Mouse (Mus musculus): ENCODE results near the gene Tmem43. TPM values are rescaled to one million over a fixed set of nuclear protein-coding genes. Genes with fewer than 3 reads are reported as not detected.
"Not testable (repeated sequence)": the region's sequence is repeated elsewhere in the genome, so short reads cannot be mapped to it uniquely, and the experiment has no call there.

Tmem43 gene
- polyA plus RNA-seq, 1 experiment from 2014 or later = 17.3 TPM

- Histone ChIP-seq H3K4me3 (no peak overlapping the region), H3K4me2 (no peak overlapping the region), H3K27me3 (replicated peaks) (no peaks in the 10 kb centered on the region), H3K9me3 (replicated peaks) (no peaks in the 10 kb centered on the region), H3K36me3 (peaks cover 53% of the 10 kb centered on the region), H3K27ac (no peak overlapping the region), H3K9ac (no peak overlapping the region), H3K4me1 (peaks cover 36% of the 10 kb centered on the region)
- ATAC-seq = no peak
- WGBS (ENCODE audit: insufficient replicate concordance) = 83% methylated on average over 2 of the region's 2 CpGs
Measured at GRCm38 (mm10) chr6:91470712-91471111, 2.8 kb upstream of the Tmem43 start.

GRCm38 (mm10) chr6:91471427-91471826, 2.1 kb upstream of the Tmem43 start:
- peak overlapping the region; percentile 92 for H3K4me2 ChIP-seq
- not testable (repeated sequence) for H3K9me3 ChIP-seq (replicated peaks); H3K27me3 ChIP-seq (replicated peaks); ATAC-seq
- H3K36me3 ChIP-seq = peaks cover 47% of the 10 kb centered on the region
- H3K9ac ChIP-seq = peak overlapping the region; percentile 88
- H3K4me1 ChIP-seq = peaks cover 40% of the 10 kb centered on the region
- H3K27ac ChIP-seq = peak overlapping the region; percentile 83; the same call in 1 of the 2 replicates
- peak overlapping the region; percentile 85 for H3K4me3 ChIP-seq
- 81% methylated on average over 3 of the region's 3 CpGs for WGBS (ENCODE audit: insufficient replicate concordance)

- no peak for ATAC-seq
- Histone ChIP-seq H3K4me2 (peak overlapping the region; percentile 92), H3K9me3 (replicated peaks) (no peaks in the 10 kb centered on the region), H3K27me3 (replicated peaks) (no peaks in the 10 kb centered on the region), H3K9ac (peak overlapping the region; percentile 88), H3K27ac (peak overlapping the region; percentile 83), H3K36me3 (peaks cover 46% of the 10 kb centered on the region), H3K4me1 (peaks cover 42% of the 10 kb centered on the region), H3K4me3 (peak overlapping the region; percentile 85)
- WGBS (ENCODE audit: insufficient replicate concordance) = 13% methylated on average over 6 of the region's 6 CpGs
Measured at GRCm38 (mm10) chr6:91472319-91472718, 1.2 kb upstream of the Tmem43 start.

- peaks cover 42% of the 10 kb centered on the region for H3K4me1 ChIP-seq
- H3K27ac ChIP-seq = peak overlapping the region; percentile 70
- H3K9me3 ChIP-seq (replicated peaks) = no peaks in the 10 kb centered on the region
- peak; percentile 25 for ATAC-seq
- peak overlapping the region; percentile 92 for H3K4me2 ChIP-seq
- WGBS (ENCODE audit: insufficient replicate concordance) = under 1% methylated on average over 27 of the region's 27 CpGs
- H3K27me3 ChIP-seq (replicated peaks) = no peaks in the 10 kb centered on the region
- H3K4me3 ChIP-seq = peak overlapping the region; percentile 85
- H3K9ac ChIP-seq = peak overlapping the region; percentile 84
- H3K36me3 ChIP-seq = peaks cover 46% of the 10 kb centered on the region
Measured at GRCm38 (mm10) chr6:91473805-91474440, 420 bp downstream of the Tmem43 start.

- H3K27ac ChIP-seq = 0 out of 2 replicates have a peak overlapping the region, but pooled peaks have one; percentile 70
Measured at GRCm38 (mm10) chr6:91474441-91475190, 1.1 kb downstream of the Tmem43 start.

GRCm38 (mm10) chr6:91476541-91476940, 3.0 kb downstream of the Tmem43 start:
- Histone ChIP-seq H3K9ac (no peak overlapping the region), H3K27ac (no peak overlapping the region), H3K27me3 (replicated peaks) (no peaks in the 10 kb centered on the region), H3K36me3 (peaks cover 52% of the 10 kb centered on the region), H3K4me3 (no peak overlapping the region), H3K4me2 (no peak overlapping the region), H3K9me3 (replicated peaks) (no peaks in the 10 kb centered on the region), H3K4me1 (peaks cover 33% of the 10 kb centered on the region)
- WGBS (ENCODE audit: insufficient replicate concordance) = 82% methylated on average over 2 of the region's 2 CpGs
- no peak for ATAC-seq

More at GRCm38 (mm10) chr6:91474441-91475190, 1.1 kb downstream of the Tmem43 start:
- H3K9ac ChIP-seq = peak overlapping the region; percentile 84
- peak overlapping the region; percentile 92 for H3K4me2 ChIP-seq
- peak overlapping the region; percentile 85 for H3K4me3 ChIP-seq
- H3K4me1 ChIP-seq = peaks cover 42% of the 10 kb centered on the region
- H3K9me3 ChIP-seq (replicated peaks) = no peaks in the 10 kb centered on the region
- WGBS (ENCODE audit: insufficient replicate concordance) = 65% methylated on average over 9 of the region's 9 CpGs
- peaks cover 46% of the 10 kb centered on the region for H3K36me3 ChIP-seq
- no peaks in the 10 kb centered on the region for H3K27me3 ChIP-seq (replicated peaks)
- ATAC-seq = no peak

- no peak overlapping the region for H3K27ac ChIP-seq
- 80% methylated on average over 2 of the region's 2 CpGs for WGBS (ENCODE audit: insufficient replicate concordance)
- peaks cover 99% of the 10 kb centered on the region for H3K36me3 ChIP-seq
Measured at GRCm38 (mm10) chr6:91483371-91483770, 9.9 kb downstream of the Tmem43 start.

GRCm38 (mm10) chr6:91486736-91487453, 13.4 kb downstream of the Tmem43 start:
- 82% methylated on average over 15 of the region's 15 CpGs for WGBS (ENCODE audit: insufficient replicate concordance)
- Histone ChIP-seq H3K4me1 (0 out of 2 replicates have a peak, but pooled peaks cover 5% of the 10 kb centered on the region), H3K36me3 (peaks cover 89% of the 10 kb centered on the region), H3K27me3 (replicated peaks) (no peaks in the 10 kb centered on the region), H3K9ac (no peak overlapping the region), H3K27ac (no peak overlapping the region), H3K9me3 (replicated peaks) (no peaks in the 10 kb centered on the region), H3K4me2 (no peak overlapping the region), H3K4me3 (no peak overlapping the region)
- ATAC-seq = no peak

More at GRCm38 (mm10) chr6:91483371-91483770, 9.9 kb downstream of the Tmem43 start:
- no peak overlapping the region for H3K4me2 ChIP-seq
- no peak for ATAC-seq
- H3K9me3 ChIP-seq (replicated peaks) = no peaks in the 10 kb centered on the region
- no peak overlapping the region for H3K9ac ChIP-seq
- no peaks in the 10 kb centered on the region for H3K4me1 ChIP-seq
- H3K27me3 ChIP-seq (replicated peaks) = no peaks in the 10 kb centered on the region
- H3K4me3 ChIP-seq = no peak overlapping the region

GRCm38 (mm10) chr6:91488496-91489212, 15.2 kb downstream of the Tmem43 start:
- 0 out of 2 replicates have a peak, but pooled peaks cover 5% of the 10 kb centered on the region for H3K4me1 ChIP-seq
- H3K4me2 ChIP-seq = no peak overlapping the region
- H3K36me3 ChIP-seq = peaks cover 83% of the 10 kb centered on the region
- H3K9me3 ChIP-seq (replicated peaks) = no peaks in the 10 kb centered on the region
- no peak for ATAC-seq
- H3K9ac ChIP-seq = no peak overlapping the region
- no peak overlapping the region for H3K27ac ChIP-seq
- 63% methylated on average over 9 of the region's 9 CpGs for WGBS (ENCODE audit: insufficient replicate concordance)
- H3K4me3 ChIP-seq = no peak overlapping the region
- H3K27me3 ChIP-seq (replicated peaks) = no peaks in the 10 kb centered on the region

GRCm38 (mm10) chr6:91489872-91490271, 16.4 kb downstream of the Tmem43 start:
- 72% methylated on average over 10 of the region's 10 CpGs for WGBS (ENCODE audit: insufficient replicate concordance)
- no peak for ATAC-seq

GRCm38 (mm10) chr6:91491004-91491403, 17.5 kb downstream of the Tmem43 start:
- ATAC-seq = no peak
- peaks cover 78% of the 10 kb centered on the region for H3K36me3 ChIP-seq

More at GRCm38 (mm10) chr6:91489872-91490271, 16.4 kb downstream of the Tmem43 start:
- peaks cover 78% of the 10 kb centered on the region for H3K36me3 ChIP-seq
- no peaks in the 10 kb centered on the region for H3K27me3 ChIP-seq (replicated peaks)
- H3K4me2 ChIP-seq = no peak overlapping the region
- 0 out of 2 replicates have a peak, but pooled peaks cover 5% of the 10 kb centered on the region for H3K4me1 ChIP-seq
- no peak overlapping the region for H3K4me3 ChIP-seq
- no peak overlapping the region for H3K9ac ChIP-seq
- no peaks in the 10 kb centered on the region for H3K9me3 ChIP-seq (replicated peaks)
- no peak overlapping the region for H3K27ac ChIP-seq

More at GRCm38 (mm10) chr6:91491004-91491403, 17.5 kb downstream of the Tmem43 start:
- H3K27me3 ChIP-seq (replicated peaks) = no peaks in the 10 kb centered on the region
- no peak overlapping the region for H3K9ac ChIP-seq
- WGBS (ENCODE audit: insufficient replicate concordance) = 72% methylated on average over 6 of the region's 6 CpGs
- no peak overlapping the region for H3K4me2 ChIP-seq
- no peaks in the 10 kb centered on the region for H3K9me3 ChIP-seq (replicated peaks)
- H3K27ac ChIP-seq = no peak overlapping the region
- 0 out of 2 replicates have a peak, but pooled peaks cover 5% of the 10 kb centered on the region for H3K4me1 ChIP-seq
- no peak overlapping the region for H3K4me3 ChIP-seq

Measured in liver, embryonic 12.5 days (tissue).